In the genomic region with DNA sequence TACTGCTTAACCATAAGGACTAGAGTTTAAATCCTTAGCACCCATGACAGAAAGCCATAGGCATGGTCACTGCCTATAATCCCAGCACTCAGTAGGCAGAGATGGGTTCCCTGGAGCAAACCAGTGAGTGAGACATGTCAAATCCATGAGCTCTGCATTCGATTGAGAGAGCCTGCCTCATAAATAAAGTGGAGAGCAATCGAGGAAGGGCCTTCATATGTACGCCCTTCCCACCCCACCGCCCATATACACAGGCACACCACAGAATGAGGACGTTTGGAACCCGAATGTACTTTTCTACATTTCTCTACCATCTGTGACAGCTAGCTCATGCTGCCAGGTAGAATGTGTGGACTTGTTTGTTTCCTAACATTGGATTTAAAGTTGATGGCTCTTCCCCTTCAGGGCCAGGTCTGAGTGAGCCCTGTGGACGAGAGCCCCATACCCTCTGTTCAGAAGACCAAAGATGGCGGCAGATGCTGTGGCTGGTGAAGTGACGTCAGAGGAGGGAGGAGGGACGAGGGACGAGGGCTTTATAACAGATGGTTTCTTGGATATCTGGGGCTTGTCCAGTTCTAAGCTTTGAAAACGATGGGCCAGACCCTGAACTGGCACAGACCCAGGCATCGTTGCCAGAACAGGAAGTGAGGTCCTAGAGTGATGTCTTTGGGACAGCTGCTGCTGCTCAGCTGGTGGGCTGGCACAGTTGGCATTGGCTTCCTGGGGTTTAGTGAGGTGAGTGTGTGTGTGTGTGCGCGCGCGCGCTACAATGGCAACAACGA, we compare ENCODE assay signal across 11 mouse cellular contexts. TPM values are rescaled to one million over a fixed set of nuclear protein-coding genes. Genes with fewer than 3 reads are reported as not detected.
DNase-seq lines count a peak whose midpoint lies in the region; ATAC-seq and TF ChIP-seq lines count a peak whose summit lies in the region.
"Had no signal": no experiment of that assay in that cellular context is flagged by ENCODE, and none has a peak within 500 bp of the region (broad histone marks: within the 10 kb centered on the region; RNA-seq: fewer than 3 reads in every experiment).

No protein-coding gene starts in this region.

- no peak for TF ChIP-seq POLR2A in testis, adult 2 months (IDR thresholded peaks at IDR 0.05; ENCODE audit: control insufficient read depth, low read depth, low read length)

- peak overlapping the region; percentile 58 for H3K27ac ChIP-seq in hindbrain, embryonic 13.5 days
- no peak overlapping the region for H3K27ac ChIP-seq in hindbrain, embryonic 10.5 days
- H3K27ac ChIP-seq in testis, adult 2 months (ENCODE audit: control insufficient read depth, insufficient read depth, low read depth, low read length), result peak overlapping the region; percentile 79
- H3K27ac ChIP-seq in hindbrain, embryonic 16.5 days (ENCODE audit: low read depth, low read length), result peak overlapping the region; percentile 55; the same call in 1 of the 2 replicates
- H3K27ac ChIP-seq: liver, embryonic 14.5 days had no signal

- 76% methylated on average over 19 of the region's 19 CpGs for WGBS in hindbrain, embryonic 13.5 days
- 90% methylated on average over 19 of the region's 19 CpGs for WGBS in hindbrain, embryonic 10.5 days
- 65% methylated on average over 19 of the region's 19 CpGs for WGBS in hindbrain, embryonic 16.5 days

- H3K27me3 ChIP-seq in hindbrain, embryonic 13.5 days, result no peaks in the 10 kb centered on the region
- no peaks in the 10 kb centered on the region for H3K27me3 ChIP-seq in hindbrain, embryonic 10.5 days (ENCODE audit: insufficient read depth, poor library complexity, severe bottlenecking)
- no peaks in the 10 kb centered on the region for H3K27me3 ChIP-seq in testis, adult 2 months (ENCODE audit: control insufficient read depth, insufficient read depth, low read length)
- H3K27me3 ChIP-seq in hindbrain, embryonic 16.5 days (replicated peaks; ENCODE audit: control insufficient read depth, insufficient read depth, low read length), result no peaks in the 10 kb centered on the region
- H3K27me3 ChIP-seq: CH12.LX had no signal

- H3K4me2 ChIP-seq in hindbrain, embryonic 13.5 days, result no peak overlapping the region
- peak overlapping the region; percentile 9; the same call in 1 of the 2 replicates for H3K4me2 ChIP-seq in hindbrain, embryonic 16.5 days (ENCODE audit: low read length)

- H3K9me3 ChIP-seq in hindbrain, embryonic 13.5 days, result no peaks in the 10 kb centered on the region
- peaks cover 5% of the 10 kb centered on the region; the same call in 1 of the 2 replicates for H3K9me3 ChIP-seq in hindbrain, embryonic 10.5 days
- no peaks in the 10 kb centered on the region for H3K9me3 ChIP-seq in hindbrain, embryonic 16.5 days (ENCODE audit: control insufficient read depth, low read length)

- H3K4me1 ChIP-seq in hindbrain, embryonic 13.5 days (replicated peaks), result peaks cover 57% of the 10 kb centered on the region
- H3K4me1 ChIP-seq in hindbrain, embryonic 10.5 days (replicated peaks), result peaks cover 53% of the 10 kb centered on the region
- peaks cover 7% of the 10 kb centered on the region for H3K4me1 ChIP-seq in testis, adult 2 months (ENCODE audit: control insufficient read depth, insufficient read depth, low read length)
- peaks cover 19% of the 10 kb centered on the region for H3K4me1 ChIP-seq in hindbrain, embryonic 16.5 days (ENCODE audit: control insufficient read depth, insufficient read depth, low read depth, low read length)

- no peak overlapping the region for H3K4me3 ChIP-seq in hindbrain, embryonic 13.5 days
- no peak overlapping the region for H3K4me3 ChIP-seq in hindbrain, embryonic 10.5 days
- peak overlapping the region; percentile 67 for H3K4me3 ChIP-seq in testis, adult 2 months (ENCODE audit: control insufficient read depth, low read depth, low read length)
- H3K4me3 ChIP-seq in hindbrain, embryonic 16.5 days (ENCODE audit: low read length), result no peak overlapping the region

- H3K9ac ChIP-seq in hindbrain, embryonic 13.5 days, result no peak overlapping the region
- no peak overlapping the region for H3K9ac ChIP-seq in hindbrain, embryonic 16.5 days (ENCODE audit: low read depth, low read length)
- H3K9ac ChIP-seq: liver, embryonic 14.5 days had no signal

- TF ChIP-seq CTCF in testis, adult 2 months (IDR thresholded peaks at IDR 0.05; ENCODE audit: control insufficient read depth, insufficient read depth, insufficient replicate concordance, low read depth, low read length), result no peak

- no peaks in the 10 kb centered on the region for H3K36me3 ChIP-seq in hindbrain, embryonic 13.5 days
- H3K36me3 ChIP-seq in hindbrain, embryonic 10.5 days, result peaks cover 3% of the 10 kb centered on the region; the same call in 1 of the 2 replicates
- no peaks in the 10 kb centered on the region for H3K36me3 ChIP-seq in testis, adult 2 months (ENCODE audit: control insufficient read depth, insufficient read depth, low read length)
- H3K36me3 ChIP-seq in hindbrain, embryonic 16.5 days (ENCODE audit: control insufficient read depth, insufficient read depth, low read length), result no peaks in the 10 kb centered on the region

- ATAC-seq in hindbrain, embryonic 13.5 days (ENCODE audit: low FRiP score), result peak; percentile 70
- peak; percentile 70 for ATAC-seq in hindbrain, embryonic 16.5 days
- ATAC-seq: activated CD4-positive, CD25-positive, alpha-beta regulatory T cell, adult 4 months had no signal

- DNase-seq in hindbrain, embryonic 10.5 days (ENCODE audit: low spot score), result no peak
- DNase-seq in testis, postnatal 10 days (ENCODE audit: low spot score), result no peak
- DNase-seq in spleen, adult 12 weeks (ENCODE audit: low spot score), result no peak
- DNase-seq in MN1 (ENCODE audit: low spot score), result no peak
- DNase-seq in layer of hippocampus, adult 8-10 months (ENCODE audit: low spot score in 2 of 2), result no peak

RNA-seq across cellular contexts. Expression of gene Tspan5, which starts 42.1 kb away (rescaled TPM):
- 89.1 and 97.0 TPM in 2 replicates for polyA plus RNA-seq in hindbrain, embryonic 13.5 days (2015; fragmentation: Nextera tagmentation; extraction: Ambion mirVana)
- 33.0 and 46.4 TPM in 2 replicates for polyA plus RNA-seq in hindbrain, embryonic 10.5 days (2016; fragmentation: Nextera tagmentation; extraction: Ambion mirVana)
- polyA plus RNA-seq in testis, adult 2 months (2012; rRNA removed), result 23.6 and 27.9 TPM in 2 replicates
- 86.9 and 93.7 TPM in 2 replicates for polyA plus RNA-seq in hindbrain, embryonic 16.5 days (2015; fragmentation: Nextera tagmentation; extraction: Ambion mirVana)
- total RNA-seq in layer of hippocampus, adult 8-10 months (2022), result 100 to 1,000 TPM; 171 to 214 (median 184) TPM
